Mouse (Mus musculus) kidney, adult 2 months (tissue): ENCODE measurements around the gene Gm12830. TPM values are rescaled to one million over a fixed set of nuclear protein-coding genes. Genes with fewer than 3 reads are reported as not detected.
A peak's percentile ranks its signal among the peaks of the same experiment; 100 is the strongest.

ENCODE experiments used
- DNase-seq: peaks from one replicate; pipeline ENCODE4 v3.0.0; 2021
- H3K27ac ChIP-seq: fragments of 200-500 bp; 2 replicates; pipeline ENCODE4 v1.5.1; 2012; ENCODE audit warnings: low read depth, low read length, control low read depth, inconsistent platforms; ENCODE audit not compliant: insufficient read depth
- H3K27me3 ChIP-seq: fragments of 200-500 bp; replicated peaks from 2 replicates; pipeline ENCODE4 v1.6.1; 2012; ENCODE audit warnings: mild to moderate bottlenecking, moderate library complexity, low read length, inconsistent platforms; ENCODE audit not compliant: control insufficient read depth, insufficient read depth
- H3K36me3 ChIP-seq: fragments of 200-500 bp; 2 replicates; pipeline ENCODE4 v1.6.1; 2012; ENCODE audit warnings: mild to moderate bottlenecking, moderate library complexity, low read length, inconsistent platforms; ENCODE audit not compliant: control insufficient read depth, insufficient read depth
- H3K4me1 ChIP-seq: fragments of 200-500 bp; 2 replicates; pipeline ENCODE4 v1.6.1; 2011; ENCODE audit warnings: low read length; ENCODE audit not compliant: control insufficient read depth, insufficient read depth
- H3K4me3 ChIP-seq: fragments of 200-500 bp; 2 replicates; pipeline ENCODE4 v1.5.1; 2011; ENCODE audit warnings: mild to moderate bottlenecking, low read depth, low read length, control low read depth; ENCODE audit not compliant: insufficient read depth
- CTCF ChIP-seq: fragments of 200-500 bp; conservative IDR thresholded peaks from 2 replicates; pipeline ENCODE4 v1.5.1; 2011; ENCODE audit warnings: low read depth, mild to moderate bottlenecking, control low read depth, low read length, moderate library complexity, mixed read lengths; ENCODE audit not compliant: insufficient read depth, insufficient read length
- POLR2A ChIP-seq: fragments of 200-500 bp; IDR thresholded peaks from one replicate; pipeline ENCODE4 v1.6.1; 2011; ENCODE audit warnings: low read depth, low read length, control low read depth
- WGBS: fragments of 180-500 bp; shearing (Covaris S2); methylation state at CpG from one replicate; pipeline ENCODE4 v1.1.7; 2018; 5-methylcytosine and 5-hydroxymethylcytosine counted together
- polyA plus RNA-seq: library from polyadenylated mRNA; depleted of rRNA; stranded (reverse); fragments of >200 nt; gene quantifications from 2 replicates; pipeline ENCODE4 v1.2.3, GENCODE M21; 2012

Gene Gm12830
- polyA plus RNA-seq, 1 experiment, result not detected

DNA sequence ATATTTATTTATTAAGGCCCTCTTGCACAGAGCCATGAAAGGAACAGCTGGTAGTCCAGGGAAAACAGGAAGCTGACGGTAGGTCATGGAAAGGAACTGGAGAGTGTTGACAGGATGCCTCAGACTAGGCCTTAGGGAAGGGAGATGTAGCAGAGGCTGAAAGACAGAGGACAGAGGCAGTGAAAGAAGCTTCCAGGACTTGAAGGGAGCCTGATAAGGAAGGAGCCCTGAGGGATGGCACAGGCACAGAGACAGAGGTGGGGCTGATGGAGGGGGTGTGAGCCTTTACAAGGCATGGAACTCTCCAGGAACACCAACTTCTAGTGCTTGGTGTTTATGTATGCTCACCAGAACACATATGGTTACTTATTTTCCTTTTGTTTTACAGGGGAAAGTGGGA, 23.1 kb downstream of the Gm12830 start:
- Histone ChIP-seq H3K4me3 (no peak overlapping the region), H3K36me3 (no peaks in the 10 kb centered on the region), H3K27ac (no peak overlapping the region), H3K4me1 (no peaks in the 10 kb centered on the region), H3K27me3 (0 out of 2 replicates have a peak, but pooled peaks cover 6% of the 10 kb centered on the region)
- TF ChIP-seq POLR2A, result no peak
- no peak for TF ChIP-seq CTCF
- 77% methylated on average over 1 of the region's 1 CpGs for WGBS
- DNase-seq, result no peak

- Histone ChIP-seq H3K4me1 (no peaks in the 10 kb centered on the region), H3K27ac (no peak overlapping the region), H3K4me3 (no peak overlapping the region), H3K36me3 (no peaks in the 10 kb centered on the region), H3K27me3 (0 out of 2 replicates have a peak, but pooled peaks cover 6% of the 10 kb centered on the region)
- WGBS, result 60% methylated on average over 4 of the region's 4 CpGs
- no peak for TF ChIP-seq POLR2A
- no peak for TF ChIP-seq CTCF
- DNase-seq, result no peak
Measured at GRCm38 (mm10) chr4:114845622-114846021, 24.1 kb downstream of the Gm12830 start.

- no peaks in the 10 kb centered on the region for H3K4me1 ChIP-seq
- no peak overlapping the region for H3K4me3 ChIP-seq
- TF ChIP-seq CTCF (no peak), POLR2A (no peak)
- H3K27me3 ChIP-seq, result 0 out of 2 replicates have a peak, but pooled peaks cover 6% of the 10 kb centered on the region
- 68% methylated on average over 6 of the region's 6 CpGs for WGBS
- DNase-seq, result no peak
- no peak overlapping the region for H3K27ac ChIP-seq
- no peaks in the 10 kb centered on the region for H3K36me3 ChIP-seq
Measured at GRCm38 (mm10) chr4:114846723-114847122, 25.2 kb downstream of the Gm12830 start.

- no peak overlapping the region for H3K27ac ChIP-seq
- H3K4me1 ChIP-seq, result no peaks in the 10 kb centered on the region
- no peak overlapping the region for H3K4me3 ChIP-seq
- no peak for DNase-seq
- H3K27me3 ChIP-seq, result no peaks in the 10 kb centered on the region
- no peaks in the 10 kb centered on the region for H3K36me3 ChIP-seq
- TF ChIP-seq CTCF, result no peak
- no peak for TF ChIP-seq POLR2A
- WGBS, result 77% methylated on average over 2 of the region's 2 CpGs
Measured at GRCm38 (mm10) chr4:114853968-114854367, 32.4 kb downstream of the Gm12830 start.

DNA sequence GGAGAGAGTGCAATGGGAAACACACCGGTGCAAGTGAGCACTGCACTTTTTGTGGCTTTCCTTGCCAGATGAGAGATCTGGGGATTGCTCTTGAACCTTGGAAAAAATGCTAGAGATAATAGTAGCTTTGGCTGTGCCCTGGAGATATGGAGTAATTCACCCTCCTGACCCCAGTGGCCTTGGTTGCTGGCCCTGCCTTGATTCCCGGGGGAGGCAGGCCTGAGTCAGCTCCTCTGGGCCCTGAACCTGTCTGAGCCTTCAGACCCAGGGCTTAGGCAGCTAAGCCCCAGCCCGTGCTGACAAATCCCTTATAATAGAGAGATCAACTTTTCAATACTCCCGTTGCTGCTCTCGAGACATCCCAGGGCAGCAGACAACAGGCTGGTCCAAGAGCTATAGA, 36.9 kb downstream of the Gm12830 start:
- TF ChIP-seq CTCF (no peak), POLR2A (no peak)
- 54% methylated on average over 5 of the region's 5 CpGs for WGBS
- DNase-seq, result no peak

DNA sequence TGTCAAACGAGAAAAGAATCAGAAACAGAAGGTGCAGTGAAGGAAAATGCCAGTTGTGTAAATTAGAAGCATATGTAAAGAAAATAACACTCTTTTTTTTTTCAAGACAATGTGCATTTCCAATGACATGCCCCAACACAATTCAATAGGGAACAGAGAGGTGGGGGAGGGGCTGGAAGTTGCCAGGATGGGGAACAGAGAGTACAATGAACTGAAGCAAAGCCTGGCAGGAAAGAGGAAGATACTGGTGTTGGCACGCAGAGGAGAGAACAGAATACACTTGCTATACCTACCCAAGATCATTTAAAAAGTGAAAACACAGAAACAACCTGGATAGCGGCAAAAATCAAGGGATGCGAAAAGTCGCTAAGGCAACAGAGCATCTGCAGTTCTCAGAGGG, 41.6 kb downstream of the Gm12830 start:
- no peak overlapping the region for H3K27ac ChIP-seq
- WGBS, result 83% methylated on average over 5 of the region's 5 CpGs
- no peak overlapping the region for H3K4me3 ChIP-seq
- TF ChIP-seq POLR2A, result no peak
- no peak for TF ChIP-seq CTCF
- no peaks in the 10 kb centered on the region for H3K4me1 ChIP-seq
- no peaks in the 10 kb centered on the region for H3K27me3 ChIP-seq
- DNase-seq, result no peak
- H3K36me3 ChIP-seq, result no peaks in the 10 kb centered on the region

More for the DNA sequence above, 36.9 kb downstream of the Gm12830 start:
- no peak overlapping the region for H3K4me3 ChIP-seq
- H3K27ac ChIP-seq, result no peak overlapping the region
- no peaks in the 10 kb centered on the region for H3K36me3 ChIP-seq
- no peaks in the 10 kb centered on the region for H3K27me3 ChIP-seq
- no peaks in the 10 kb centered on the region for H3K4me1 ChIP-seq

GRCm38 (mm10) chr4:114869765-114870490, 48.4 kb downstream of the Gm12830 start:
- Histone ChIP-seq H3K27ac (no peak overlapping the region), H3K27me3 (no peaks in the 10 kb centered on the region), H3K4me1 (no peaks in the 10 kb centered on the region), H3K36me3 (no peaks in the 10 kb centered on the region), H3K4me3 (no peak overlapping the region)
- DNase-seq, result peak; percentile 31
- WGBS, result 27% methylated on average over 11 of the region's 11 CpGs
- TF ChIP-seq CTCF (no peak), POLR2A (no peak)
